8 mouse cellular contexts compared by ENCODE assay signal in genomic region chr6:91728939-91729619, GRCm38 (mm10). TPM values are rescaled to one million over a fixed set of nuclear protein-coding genes. Genes with fewer than 3 reads are reported as not detected.
DNase-seq lines count a peak whose midpoint lies in the region; ATAC-seq and TF ChIP-seq lines count a peak whose summit lies in the region.

No protein-coding gene starts in this region.

- H3K27ac ChIP-seq in lung, postnatal 0 days (ENCODE audit: low read length): peak overlapping the region; percentile 40; the same call in 1 of the 2 replicates
- peak overlapping the region; percentile 52; the same call in 1 of the 2 replicates for H3K27ac ChIP-seq in heart, embryonic 10.5 days
- peak overlapping the region; percentile 29; the same call in 1 of the 2 replicates for H3K27ac ChIP-seq in limb, embryonic 13.5 days
- peak overlapping the region; percentile 92 for H3K27ac ChIP-seq in stomach, embryonic 15.5 days

- 47% methylated on average over 6 of the region's 6 CpGs for WGBS in lung, postnatal 0 days
- 43% methylated on average over 6 of the region's 6 CpGs for whole genome bisulfite sequencing in heart, embryonic 10.5 days
- WGBS in limb, embryonic 13.5 days: 45% methylated on average over 6 of the region's 6 CpGs
- WGBS in stomach, embryonic 15.5 days: 45% methylated on average over 6 of the region's 6 CpGs

- peak; percentile 29 for DNase-seq in lung, postnatal 0 days (ENCODE audit: low spot score)
- DNase-seq in lung, postnatal 25 days (ENCODE audit: low spot score): no peak
- DNase-seq in heart, embryonic 10.5 days (ENCODE audit: low spot score): no peak
- DNase-seq in thymus, postnatal 10 days (ENCODE audit: low spot score in 2 of 2): no peak
- DNase-seq in spleen, postnatal 36 days (ENCODE audit: low spot score in 2 of 2): no peak
- DNase-seq in adrenal gland, postnatal 4 days (ENCODE audit: low spot score in 2 of 2): no peak

- H3K9me3 ChIP-seq in lung, postnatal 0 days (ENCODE audit: low read length): no peaks in the 10 kb centered on the region
- no peaks in the 10 kb centered on the region for H3K9me3 ChIP-seq in heart, embryonic 10.5 days
- H3K9me3 ChIP-seq in limb, embryonic 13.5 days: no peaks in the 10 kb centered on the region
- no peaks in the 10 kb centered on the region for H3K9me3 ChIP-seq in stomach, embryonic 15.5 days

- TF ChIP-seq EP300 in lung, postnatal 0 days (IDR thresholded peaks at IDR 0.05): no peak

- TF ChIP-seq CTCF in lung, postnatal 0 days (IDR thresholded peaks at IDR 0.05): no peak

- peaks cover 27% of the 10 kb centered on the region for H3K36me3 ChIP-seq in lung, postnatal 0 days (ENCODE audit: insufficient read depth, low read length)
- peaks cover 97% of the 10 kb centered on the region for H3K36me3 ChIP-seq in heart, embryonic 10.5 days
- peaks cover 72% of the 10 kb centered on the region for H3K36me3 ChIP-seq in limb, embryonic 13.5 days
- H3K36me3 ChIP-seq in stomach, embryonic 15.5 days: peaks cover 16% of the 10 kb centered on the region

- H3K4me3 ChIP-seq in lung, postnatal 0 days (ENCODE audit: low read depth, low read length): no peak overlapping the region
- H3K4me3 ChIP-seq in heart, embryonic 10.5 days: no peak overlapping the region
- H3K4me3 ChIP-seq in limb, embryonic 13.5 days: no peak overlapping the region
- H3K4me3 ChIP-seq in stomach, embryonic 15.5 days (replicated peaks): no peak overlapping the region

- peak; percentile 24; the same call in 1 of the 2 replicates for ATAC-seq in lung, postnatal 0 days
- no peak for ATAC-seq in limb, embryonic 13.5 days (ENCODE audit: low FRiP score, low read depth)
- ATAC-seq in stomach, embryonic 15.5 days (ENCODE audit: insufficient read depth, low FRiP score, low read depth): 0 out of 2 replicates have a peak, but pooled peaks have one; percentile 21

- H3K9ac ChIP-seq in lung, postnatal 0 days (replicated peaks; ENCODE audit: low read depth): no peak overlapping the region
- 0 out of 2 replicates have a peak overlapping the region, but pooled peaks have one; percentile 31 for H3K9ac ChIP-seq in limb, embryonic 13.5 days
- H3K9ac ChIP-seq in stomach, embryonic 15.5 days: no peak overlapping the region

- H3K4me1 ChIP-seq in lung, postnatal 0 days (ENCODE audit: insufficient read depth, low read depth, low read length): peaks cover 14% of the 10 kb centered on the region
- peaks cover 26% of the 10 kb centered on the region for H3K4me1 ChIP-seq in heart, embryonic 10.5 days
- peaks cover 30% of the 10 kb centered on the region for H3K4me1 ChIP-seq in limb, embryonic 13.5 days
- H3K4me1 ChIP-seq in stomach, embryonic 15.5 days: peaks cover 29% of the 10 kb centered on the region

- no peak overlapping the region for H3K4me2 ChIP-seq in lung, postnatal 0 days (replicated peaks; ENCODE audit: low read depth, low read length)
- 0 out of 2 replicates have a peak overlapping the region, but pooled peaks have one; percentile 7 for H3K4me2 ChIP-seq in limb, embryonic 13.5 days (replicated peaks)
- peak overlapping the region; percentile 35 for H3K4me2 ChIP-seq in stomach, embryonic 15.5 days

- no peaks in the 10 kb centered on the region for H3K27me3 ChIP-seq in lung, postnatal 0 days (replicated peaks; ENCODE audit: insufficient read depth, low read length)
- H3K27me3 ChIP-seq in heart, embryonic 10.5 days (ENCODE audit: insufficient read depth, poor library complexity, severe bottlenecking): no peaks in the 10 kb centered on the region
- H3K27me3 ChIP-seq in limb, embryonic 13.5 days: no peaks in the 10 kb centered on the region
- H3K27me3 ChIP-seq in stomach, embryonic 15.5 days (replicated peaks): no peaks in the 10 kb centered on the region

RNA-seq across cellular contexts. Expression of gene Slc6a6, which starts 45.2 kb away (rescaled TPM):
- 92.6 and 119 TPM in 2 replicates for polyA plus RNA-seq in lung, postnatal 0 days (2015; fragmentation: Nextera tagmentation; extraction: Ambion mirVana)
- polyA plus RNA-seq in heart, embryonic 10.5 days (2016; fragmentation: Nextera tagmentation; extraction: Ambion mirVana): 56.6 and 69.3 TPM in 2 replicates
- 48.7 and 51.1 TPM in 2 replicates for polyA plus RNA-seq in limb, embryonic 13.5 days (2015; fragmentation: Nextera tagmentation; extraction: Ambion mirVana)
- 54.6 and 63.0 TPM in 2 replicates for polyA plus RNA-seq in stomach, embryonic 15.5 days (2015; fragmentation: Nextera tagmentation; extraction: Ambion mirVana)
- 100 to 1,000 TPM; 314 to 322 TPM for total RNA-seq in adrenal gland, postnatal 4 days (2021)

Comparison
In these comparisons a context has a peak if more than half of its experiments do, and no peak if none do; other contexts are left out.
1. H3K27ac ChIP-seq: peak in every context shown above with its lines; median percentile 92 in stomach, embryonic 15.5 days; 52 in heart, embryonic 10.5 days; 40 in lung, postnatal 0 days; 29 in limb, embryonic 13.5 days.